Mouse (Mus musculus): ENCODE data around the gene Rmi2. TPM values are rescaled to one million over a fixed set of nuclear protein-coding genes. Genes with fewer than 3 reads are reported as not detected.
"Not testable (repeated sequence)": the region's sequence is repeated elsewhere in the genome, so short reads cannot be mapped to it uniquely, and the experiment has no call there.

Rmi2 gene
- total and polyA plus RNA-seq, 2 experiments from 2014 or later = 0.58 to 4.1 TPM

- Histone ChIP-seq H3K4me3 (ENCODE audit: low read length) (no peak overlapping the region), H3K36me3 (ENCODE audit: insufficient read depth, low read length) (no peaks in the 10 kb centered on the region), H3K27me3 (ENCODE audit: insufficient read depth, low read length) (no peaks in the 10 kb centered on the region), H3K4me1 (ENCODE audit: insufficient read depth, low read length) (peaks cover 10% of the 10 kb centered on the region; the same call in 1 of the 2 replicates), H3K27ac (no peak overlapping the region), H3K9ac (replicated peaks; ENCODE audit: low read length) (no peak overlapping the region), H3K9me3 (ENCODE audit: low read length) (no peaks in the 10 kb centered on the region), H3K4me2 (ENCODE audit: low read depth, low read length) (no peak overlapping the region)
- peak; percentile 65; the same call in 1 of the 2 replicates for ATAC-seq
- peak; percentile 59 for DNase-seq (ENCODE audit: low spot score)
- TF ChIP-seq CTCF (IDR thresholded peaks at IDR 0.05; ENCODE audit: low read depth) = peak; percentile 67
- 61% methylated on average over 4 of the region's 4 CpGs for WGBS
These were observed 11.6 kb downstream of the Rmi2 start for GRCm38 (mm10) chr16:10846503-10846902.

DNA sequence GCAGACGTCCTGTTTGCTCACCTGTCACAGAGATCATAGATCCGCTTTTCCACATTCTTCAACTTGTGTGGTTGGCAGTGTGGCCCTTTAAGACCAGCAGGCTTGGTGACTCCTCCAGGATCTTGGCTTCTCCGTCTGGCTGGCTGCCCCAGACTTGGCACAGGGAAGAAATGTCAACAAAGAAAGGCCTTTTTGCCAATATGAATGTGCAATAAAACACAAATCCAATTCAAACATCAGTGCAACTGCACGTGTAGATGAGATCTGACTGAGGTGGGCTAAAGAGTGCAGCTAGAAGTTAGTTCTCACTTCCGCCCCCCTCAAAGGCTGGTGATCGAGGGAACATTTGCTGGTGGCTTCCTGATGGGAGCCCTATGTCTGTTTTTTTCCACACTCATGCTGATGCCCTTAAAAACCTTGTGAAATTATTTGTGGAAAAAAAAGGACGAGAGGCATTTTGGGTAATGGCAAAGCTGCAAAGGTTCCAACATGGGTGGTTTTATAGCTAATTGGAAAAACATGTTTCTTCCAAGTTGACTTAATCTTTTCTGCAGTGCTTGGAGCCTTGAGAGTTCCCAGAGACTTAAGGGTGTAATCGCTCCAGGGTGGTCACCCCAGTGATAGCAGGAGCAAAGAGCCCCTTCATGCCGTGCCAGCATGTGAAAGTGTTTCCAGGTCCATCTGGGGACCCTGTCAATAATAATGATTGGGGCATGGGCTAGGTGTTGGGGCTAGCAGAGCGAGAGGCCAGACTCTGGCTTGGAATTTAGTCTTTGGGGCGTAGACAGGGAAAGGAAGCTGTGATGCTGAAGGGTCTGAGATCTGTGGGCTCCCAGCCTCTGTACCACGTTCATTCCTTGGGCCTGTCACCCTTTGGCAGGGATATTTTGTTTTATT is 15.4 kb downstream of the Rmi2 start:
- ATAC-seq (no peak), DNase-seq (ENCODE audit: low spot score) (peak; percentile 70)
- H3K27me3 ChIP-seq (ENCODE audit: insufficient read depth, low read length) = no peaks in the 10 kb centered on the region
- 43% methylated on average over 12 of the region's 12 CpGs for WGBS
- no peak overlapping the region for H3K4me2 ChIP-seq (ENCODE audit: low read depth, low read length)
- H3K9ac ChIP-seq (replicated peaks; ENCODE audit: low read length) = no peak overlapping the region
- TF ChIP-seq CTCF (IDR thresholded peaks at IDR 0.05; ENCODE audit: low read depth) = no peak
- H3K36me3 ChIP-seq (ENCODE audit: insufficient read depth, low read length) = no peaks in the 10 kb centered on the region
- no peaks in the 10 kb centered on the region for H3K9me3 ChIP-seq (ENCODE audit: low read length)
- H3K4me1 ChIP-seq (ENCODE audit: insufficient read depth, low read length) = 0 out of 2 replicates have a peak, but pooled peaks cover 3% of the 10 kb centered on the region
- no peak overlapping the region; the same call in 1 of the 2 replicates for H3K27ac ChIP-seq
- H3K4me3 ChIP-seq (ENCODE audit: low read length) = no peak overlapping the region

DNA sequence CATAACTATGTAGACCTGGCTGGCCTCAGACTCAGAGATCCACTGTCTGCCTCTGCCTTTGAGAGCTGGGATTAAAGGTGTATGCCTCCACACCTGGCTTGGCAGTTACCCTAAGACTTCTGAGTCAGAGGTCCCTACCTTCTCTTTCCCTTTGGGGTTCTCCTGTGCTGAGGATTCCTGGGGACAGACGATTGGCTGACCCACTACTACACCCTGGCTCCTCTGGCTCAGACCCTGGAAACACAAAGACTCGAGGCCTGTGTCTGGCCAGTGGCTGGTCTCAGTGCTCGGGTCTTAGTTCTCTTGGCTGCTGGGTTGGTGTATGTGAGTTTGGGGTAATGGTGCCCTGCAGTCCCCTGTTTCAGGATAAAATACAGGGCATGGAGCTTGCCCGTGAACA is 16.0 kb downstream of the Rmi2 start:
- no peak overlapping the region for H3K4me2 ChIP-seq (ENCODE audit: low read depth, low read length)
- no peak overlapping the region for H3K27ac ChIP-seq
- 32% methylated on average over 4 of the region's 4 CpGs for WGBS
- no peak overlapping the region for H3K9ac ChIP-seq (replicated peaks; ENCODE audit: low read length)
- no peak for DNase-seq (ENCODE audit: low spot score)
- no peaks in the 10 kb centered on the region for H3K36me3 ChIP-seq (ENCODE audit: insufficient read depth, low read length)
- no peak for ATAC-seq
- 0 out of 2 replicates have a peak, but pooled peaks cover 3% of the 10 kb centered on the region for H3K4me1 ChIP-seq (ENCODE audit: insufficient read depth, low read length)
- no peak overlapping the region for H3K4me3 ChIP-seq (ENCODE audit: low read length)
- no peaks in the 10 kb centered on the region for H3K9me3 ChIP-seq (ENCODE audit: low read length)
- no peaks in the 10 kb centered on the region for H3K27me3 ChIP-seq (ENCODE audit: insufficient read depth, low read length)
- TF ChIP-seq CTCF (IDR thresholded peaks at IDR 0.05; ENCODE audit: low read depth) = no peak

- not testable (repeated sequence) for H3K9me3 ChIP-seq (ENCODE audit: low read length); H3K4me1 ChIP-seq (ENCODE audit: insufficient read depth, low read length); H3K9ac ChIP-seq (replicated peaks; ENCODE audit: low read length); H3K4me3 ChIP-seq (ENCODE audit: low read length); H3K36me3 ChIP-seq (ENCODE audit: insufficient read depth, low read length); DNase-seq (ENCODE audit: low spot score); ATAC-seq; H3K27me3 ChIP-seq (ENCODE audit: insufficient read depth, low read length); H3K27ac ChIP-seq; H3K4me2 ChIP-seq (ENCODE audit: low read depth, low read length)
- WGBS = 94% methylated on average over 10 of the region's 10 CpGs
These were observed 17.4 kb downstream of the Rmi2 start for GRCm38 (mm10) chr16:10852216-10852615.

DNA sequence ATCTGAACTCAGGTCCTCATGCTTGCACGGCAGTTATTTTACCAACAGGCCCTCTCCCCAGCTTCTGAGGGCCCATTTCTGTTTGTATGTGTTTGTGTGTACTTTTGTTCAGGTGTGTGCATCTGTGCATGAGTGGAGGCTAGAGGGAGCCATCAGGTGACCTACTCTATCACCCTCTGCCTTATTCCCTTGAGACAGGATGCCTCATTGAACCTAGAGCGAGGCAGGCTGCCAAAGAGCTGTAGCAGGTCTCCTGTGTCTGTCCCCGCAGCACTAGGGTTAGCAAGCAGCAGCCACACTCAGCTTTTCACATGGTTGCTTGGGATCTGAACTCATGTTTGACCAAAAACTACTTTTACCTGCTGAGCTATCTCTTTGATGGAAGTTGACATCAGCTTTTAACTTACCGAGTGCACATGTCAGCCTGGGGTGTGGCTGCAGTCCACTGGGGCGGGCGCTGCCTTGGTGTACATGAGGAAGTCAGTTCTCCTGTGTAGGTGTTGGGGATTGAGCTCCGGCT is 24.9 kb downstream of the Rmi2 start:
- no peak for ATAC-seq
- no peaks in the 10 kb centered on the region for H3K27me3 ChIP-seq (ENCODE audit: insufficient read depth, low read length)
- no peaks in the 10 kb centered on the region for H3K4me1 ChIP-seq (ENCODE audit: insufficient read depth, low read length)
- TF ChIP-seq CTCF (IDR thresholded peaks at IDR 0.05; ENCODE audit: low read depth) = no peak
- no peaks in the 10 kb centered on the region for H3K9me3 ChIP-seq (ENCODE audit: low read length)
- H3K4me3 ChIP-seq (ENCODE audit: low read length) = no peak overlapping the region
- H3K4me2 ChIP-seq (ENCODE audit: low read depth, low read length) = no peak overlapping the region
- DNase-seq (ENCODE audit: low spot score) = no peak
- no peaks in the 10 kb centered on the region for H3K36me3 ChIP-seq (ENCODE audit: insufficient read depth, low read length)
- 84% methylated on average over 7 of the region's 7 CpGs for WGBS
- H3K27ac ChIP-seq = no peak overlapping the region
- H3K9ac ChIP-seq (replicated peaks; ENCODE audit: low read length) = no peak overlapping the region

- Histone ChIP-seq H3K4me3 (ENCODE audit: low read length) (no peak overlapping the region), H3K9ac (replicated peaks; ENCODE audit: low read length) (no peak overlapping the region)
- peak; percentile 34 for DNase-seq (ENCODE audit: low spot score)
These were observed 26.5 kb downstream of the Rmi2 start for GRCm38 (mm10) chr16:10861408-10861807.

More at GRCm38 (mm10) chr16:10861408-10861807, 26.5 kb downstream of the Rmi2 start:
- ATAC-seq = no peak
- no peak for TF ChIP-seq CTCF (IDR thresholded peaks at IDR 0.05; ENCODE audit: low read depth)
- Histone ChIP-seq H3K27me3 (ENCODE audit: insufficient read depth, low read length) (no peaks in the 10 kb centered on the region), H3K9me3 (ENCODE audit: low read length) (no peaks in the 10 kb centered on the region), H3K4me1 (ENCODE audit: insufficient read depth, low read length) (no peaks in the 10 kb centered on the region), H3K27ac (no peak overlapping the region), H3K36me3 (ENCODE audit: insufficient read depth, low read length) (no peaks in the 10 kb centered on the region), H3K4me2 (ENCODE audit: low read depth, low read length) (no peak overlapping the region)
- WGBS = 65% methylated on average over 3 of the region's 3 CpGs

Data from hindbrain, postnatal 0 days (tissue).